Mouse (Mus musculus): ENCODE measurements around the gene Tgfb1i1.

DNA sequence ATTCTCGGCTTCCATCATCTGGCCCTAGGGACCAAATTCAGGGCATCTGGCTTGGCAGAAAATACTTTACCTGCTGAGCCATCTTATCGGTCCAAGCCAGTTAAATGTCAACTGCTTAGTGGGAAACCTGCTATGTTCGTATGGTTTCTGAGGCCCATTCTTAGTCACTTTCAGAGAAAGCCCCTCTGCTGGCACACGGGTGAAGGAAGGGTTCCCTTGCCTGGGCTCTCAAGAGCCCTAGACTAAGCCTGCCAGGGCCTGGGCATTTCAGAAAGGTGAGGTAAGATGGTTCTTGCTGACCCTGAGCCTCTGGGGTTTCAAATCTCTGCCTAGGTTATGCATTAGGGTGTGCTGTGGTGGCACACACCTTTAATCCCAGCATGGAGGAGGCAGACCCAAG is 1.1 kb upstream of the Tgfb1i1 start:
- TF ChIP-seq CTCF (conservative IDR thresholded peaks at IDR 0.05; ENCODE audit: low read length) (no peak), NANOG (IDR thresholded peaks at IDR 0.05; ENCODE audit: borderline replicate concordance, low read length) (no peak), POU5F1 (IDR thresholded peaks at IDR 0.05; ENCODE audit: borderline replicate concordance, low read length) (no peak)

Data from E14TG2a.4 (cell line).